Mouse (Mus musculus): ENCODE results near the gene Med4.

GRCm38 (mm10) chr14:73533755-73534465 is 24.1 kb downstream of the Med4 start:
- TF ChIP-seq CTCF (IDR thresholded peaks at IDR 0.05; ENCODE audit: insufficient read depth, low read depth, low read length) = no peak
- TF ChIP-seq POLR2A (IDR thresholded peaks at IDR 0.05; ENCODE audit: insufficient read depth, low read depth, low read length) = no peak
